Mouse (Mus musculus) embryo, embryonic 10 days (tissue): ENCODE measurements around the gene Zfp472.
"Not testable (repeated sequence)": the region's sequence is repeated elsewhere in the genome, so short reads cannot be mapped to it uniquely, and the experiment has no call there.

Experiments used
- DNase-seq: peaks from one replicate; pipeline ENCODE4 v3.0.0-alpha.2; 2015; ENCODE audit warnings: low spot score

Zfp472 gene

GRCm38 (mm10) chr17:33008337-33008736, 42.7 kb downstream of the Zfp472 start:
- no peak for DNase-seq

GRCm38 (mm10) chr17:33020434-33020833, 54.8 kb downstream of the Zfp472 start:
- DNase-seq, result not testable (repeated sequence)
